Mouse (Mus musculus) forebrain, embryonic 14.5 days (tissue): ENCODE measurements around the gene Midn. TPM values are rescaled to one million over a fixed set of nuclear protein-coding genes. Genes with fewer than 3 reads are reported as not detected.

Experiments used
- ATAC-seq: fragments of 200-750 bp; cut with Nextera tagmentation; 2 replicates; pipeline ENCODE4 v1.8.0; 2017; ENCODE audit warnings: mild to moderate bottlenecking, moderate library complexity
- DNase-seq: peaks from one replicate; pipeline ENCODE4 v3.0.0-alpha.2; 2015; ENCODE audit warnings: low spot score
- H3K27ac ChIP-seq: fragments of 300-500 bp; sonication (generic); 2 replicates; pipeline ENCODE4 v1.5.1; 2014; ENCODE audit warnings: low read depth, mild to moderate bottlenecking, control low read depth, low read length, moderate library complexity
- H3K27me3 ChIP-seq: fragments of 300-500 bp; sonication (generic); replicated peaks from 2 replicates; pipeline ENCODE4 v1.6.1; 2014; ENCODE audit warnings: low read length, control low read depth, mixed read lengths; ENCODE audit not compliant: control insufficient read depth, insufficient read depth
- H3K36me3 ChIP-seq: fragments of 300-500 bp; sonication (generic); 2 replicates; pipeline ENCODE4 v1.6.1; 2014; ENCODE audit warnings: low read length, control low read depth; ENCODE audit not compliant: control insufficient read depth, insufficient read depth
- H3K4me1 ChIP-seq: fragments of 300-500 bp; sonication (generic); 2 replicates; pipeline ENCODE4 v1.6.1; 2014; ENCODE audit warnings: antibody characterized with exemption, low read length, control low read depth; ENCODE audit not compliant: control insufficient read depth, insufficient read depth
- H3K4me2 ChIP-seq: fragments of 300-500 bp; sonication (generic); 2 replicates; pipeline ENCODE4 v1.6.1; 2014; ENCODE audit warnings: mild to moderate bottlenecking, control low read depth, low read length
- H3K4me3 ChIP-seq: fragments of 300-500 bp; sonication (generic); 2 replicates; pipeline ENCODE4 v1.5.1; 2014; ENCODE audit warnings: low read depth, low read length, control low read depth
- H3K9ac ChIP-seq: fragments of 300-500 bp; sonication (generic); 2 replicates; pipeline ENCODE4 v1.6.1; 2014; ENCODE audit warnings: mild to moderate bottlenecking, low read length, control low read depth, moderate library complexity
- H3K9me3 ChIP-seq: fragments of 300-500 bp; sonication (generic); replicated peaks from 2 replicates; pipeline ENCODE4 v1.6.1; 2016; ENCODE audit warnings: low read length, control low read depth, mixed read lengths; ENCODE audit not compliant: control insufficient read depth
- WGBS: fragments of 180-500 bp; shearing (Covaris S2); extraction: QIAGEN DNeasy Blood & Tissue Kit; methylation state at CpG from one replicate; pipeline ENCODE4 v1.1.7; 2014; 5-methylcytosine and 5-hydroxymethylcytosine counted together
- polyA plus RNA-seq: library from polyadenylated mRNA; unstranded; fragments of >200 nt; fragmentation: Nextera tagmentation; extraction: Ambion mirVana; gene quantifications from 2 replicates; pipeline ENCODE4 v1.2.1, GENCODE M21; 2014

Gene Midn
- polyA plus RNA-seq, 1 experiment from 2014 or later, result 67.0 TPM

DNA sequence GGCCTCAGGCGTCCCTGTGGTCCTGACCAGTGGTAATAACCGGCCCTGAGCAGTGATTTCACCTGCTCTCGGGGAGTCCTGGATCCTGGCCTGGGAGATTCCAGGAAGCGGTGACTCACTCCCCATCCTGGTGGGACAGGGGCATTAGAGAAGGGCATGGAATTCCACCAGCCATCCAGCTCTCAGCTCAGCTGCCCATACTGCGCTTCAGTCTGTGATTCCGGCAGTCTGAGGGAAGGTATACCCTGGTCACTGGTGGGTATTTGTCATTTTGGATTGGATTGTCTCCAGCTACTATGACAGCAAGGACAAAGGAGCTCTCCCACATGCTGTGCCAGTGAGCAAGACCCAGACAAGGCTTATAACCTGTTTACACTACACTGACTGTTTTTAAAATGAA lies 40.4 kb upstream of the Midn start:
- DNase-seq (no peak), ATAC-seq (no peak)
- Histone ChIP-seq H3K27ac (no peak overlapping the region), H3K4me1 (0 out of 2 replicates have a peak, but pooled peaks cover 1% of the 10 kb centered on the region), H3K4me2 (no peak overlapping the region), H3K4me3 (no peak overlapping the region), H3K9ac (no peak overlapping the region), H3K36me3 (no peaks in the 10 kb centered on the region), H3K9me3 (no peaks in the 10 kb centered on the region), H3K27me3 (no peaks in the 10 kb centered on the region)
- 70% methylated on average over 6 of the region's 6 CpGs for WGBS

DNA sequence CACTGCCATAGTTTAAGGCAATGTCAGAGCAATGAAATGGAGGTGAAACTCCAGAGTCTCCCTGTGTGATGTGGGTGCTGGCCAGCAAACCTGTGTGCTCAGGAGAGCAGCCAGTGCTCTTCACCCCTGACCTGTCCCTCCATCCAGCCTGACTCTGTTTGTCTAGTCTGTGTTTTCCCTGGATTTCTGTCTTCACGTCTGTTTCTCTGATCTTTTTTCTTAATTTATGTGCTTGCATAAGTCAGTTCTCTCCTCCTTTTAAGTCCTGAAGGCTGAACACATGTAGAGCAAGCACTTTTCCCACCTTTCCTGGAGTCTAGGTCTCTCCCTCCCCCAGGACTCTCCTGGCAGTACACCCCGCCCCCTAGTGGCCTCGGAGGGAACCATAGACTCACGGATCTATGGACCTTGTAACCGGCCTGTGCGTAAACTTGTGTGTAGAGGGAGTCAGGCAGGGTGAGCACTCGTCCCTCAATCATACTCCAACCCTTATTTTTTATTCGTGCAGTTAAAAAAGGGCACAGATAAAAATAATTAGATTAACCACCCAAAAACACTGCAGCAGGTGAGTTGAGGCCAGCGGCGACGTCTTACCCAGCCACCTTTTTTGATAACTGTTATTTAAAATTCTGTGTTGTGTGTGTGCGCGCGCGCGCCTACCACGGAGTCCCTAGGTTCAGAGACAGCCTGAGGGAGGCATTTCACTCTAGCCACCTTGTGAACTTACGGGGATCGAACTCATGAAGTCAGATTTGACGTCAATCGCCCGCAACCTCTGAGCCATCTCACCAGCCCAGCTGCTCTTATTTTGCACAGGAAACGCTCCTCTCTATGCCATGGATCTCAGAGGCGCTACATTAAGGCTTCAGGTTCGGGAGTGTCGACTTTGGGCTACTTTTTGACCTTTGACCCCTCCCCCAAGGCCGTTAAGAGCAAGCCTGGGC lies 33.5 kb upstream of the Midn start:
- H3K9ac ChIP-seq, result 0 out of 2 replicates have a peak overlapping the region, but pooled peaks have one; percentile 22
- 3% methylated on average over 27 of the region's 27 CpGs for WGBS
- ATAC-seq, result peak; percentile 54

DNA sequence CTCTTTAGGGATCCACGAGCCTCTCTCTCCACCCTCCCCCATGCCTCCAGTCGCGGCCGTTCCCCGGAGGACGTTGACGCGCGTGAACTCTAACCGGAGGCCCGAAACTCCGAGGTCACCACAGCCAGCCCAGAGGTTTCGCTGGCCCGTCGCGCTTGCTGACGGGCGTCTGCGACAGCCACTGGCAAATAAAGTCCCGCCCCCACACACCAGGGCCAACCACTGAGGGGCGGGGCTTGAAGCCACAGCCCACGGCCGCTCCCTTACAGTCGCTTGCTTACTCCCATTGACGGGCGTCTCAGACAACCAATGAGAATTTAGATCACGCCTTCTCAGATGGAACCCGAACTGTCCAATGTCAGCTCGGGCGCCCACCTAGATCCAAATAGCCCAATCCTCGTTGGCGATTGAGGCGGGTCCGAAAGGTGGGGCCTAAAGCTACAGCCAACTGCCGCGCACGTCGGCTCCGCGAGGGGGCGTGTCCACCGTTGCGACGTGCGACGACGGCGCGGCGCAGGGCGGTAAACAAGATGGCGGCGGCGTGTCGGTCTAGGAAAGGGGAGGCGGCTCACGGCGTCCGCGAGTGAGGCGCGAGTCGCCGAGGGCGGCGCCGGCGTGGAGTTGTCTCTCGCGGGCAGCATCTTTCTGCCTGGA lies 32.7 kb upstream of the Midn start, which contains the start of gene Stk11:
Stk11 (plus strand) TSS at position 514 of the 654 bp plus-strand sequence.
- peak; percentile 100 for DNase-seq
- H3K4me2 ChIP-seq, result peak within 1 kb of the TSS; percentile 97
- peaks cover 24% of the 10 kb centered on the region for H3K4me1 ChIP-seq
- ATAC-seq, result peak; percentile 98
- H3K9me3 ChIP-seq, result no peaks in the 10 kb centered on the region
- H3K9ac ChIP-seq, result peak within 1 kb of the TSS; percentile 85
- H3K4me3 ChIP-seq, result peak within 1 kb of the TSS; percentile 96
- H3K27ac ChIP-seq, result peak within 1 kb of the TSS; percentile 74
- H3K36me3 ChIP-seq, result peaks cover 12% of the 10 kb centered on the region; the same call in 1 of the 2 replicates
- under 1% methylated on average over 63 of the region's 70 CpGs for WGBS
- no peaks in the 10 kb centered on the region for H3K27me3 ChIP-seq

More for the DNA sequence above, 33.5 kb upstream of the Midn start:
- Histone ChIP-seq H3K4me3 (peak overlapping the region; percentile 96), H3K4me1 (peaks cover 24% of the 10 kb centered on the region), H3K27me3 (no peaks in the 10 kb centered on the region), H3K27ac (peak overlapping the region; percentile 15; the same call in 1 of the 2 replicates), H3K9me3 (no peaks in the 10 kb centered on the region), H3K36me3 (peaks cover 5% of the 10 kb centered on the region; the same call in 1 of the 2 replicates), H3K4me2 (peak overlapping the region; percentile 52)
- DNase-seq, result peak; percentile 94

DNA sequence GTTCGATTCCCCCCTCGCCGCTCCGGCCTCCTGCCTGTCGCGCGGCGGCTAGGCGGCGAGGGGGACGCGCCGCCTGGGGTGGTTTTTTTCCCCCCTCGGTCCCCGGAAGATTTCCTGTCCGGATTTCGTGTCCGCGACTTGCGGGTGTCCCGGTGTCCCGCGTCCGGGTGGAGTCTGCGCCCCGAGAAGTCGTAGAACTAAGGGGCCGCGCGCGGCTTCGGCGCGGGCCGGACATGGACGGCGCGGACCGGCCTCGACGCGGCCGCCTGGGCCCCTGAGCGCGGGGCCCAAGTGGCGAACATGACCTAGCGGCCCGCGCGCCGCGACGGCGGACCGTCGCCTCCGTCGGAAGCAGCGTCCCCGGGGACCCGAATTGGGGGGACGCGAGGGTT lies 32.1 kb upstream of the Midn start:
- 0% methylated on average over 51 of the region's 63 CpGs for WGBS
- H3K9ac ChIP-seq, result peak overlapping the region; percentile 85
- DNase-seq (no peak), ATAC-seq (no peak)
- H3K4me2 ChIP-seq, result peak overlapping the region; percentile 97
- H3K9me3 ChIP-seq, result no peaks in the 10 kb centered on the region
- peaks cover 14% of the 10 kb centered on the region; the same call in 1 of the 2 replicates for H3K36me3 ChIP-seq
- H3K4me3 ChIP-seq, result peak overlapping the region; percentile 96
- peaks cover 24% of the 10 kb centered on the region for H3K4me1 ChIP-seq
- peak overlapping the region; percentile 74 for H3K27ac ChIP-seq
- H3K27me3 ChIP-seq, result no peaks in the 10 kb centered on the region

DNA sequence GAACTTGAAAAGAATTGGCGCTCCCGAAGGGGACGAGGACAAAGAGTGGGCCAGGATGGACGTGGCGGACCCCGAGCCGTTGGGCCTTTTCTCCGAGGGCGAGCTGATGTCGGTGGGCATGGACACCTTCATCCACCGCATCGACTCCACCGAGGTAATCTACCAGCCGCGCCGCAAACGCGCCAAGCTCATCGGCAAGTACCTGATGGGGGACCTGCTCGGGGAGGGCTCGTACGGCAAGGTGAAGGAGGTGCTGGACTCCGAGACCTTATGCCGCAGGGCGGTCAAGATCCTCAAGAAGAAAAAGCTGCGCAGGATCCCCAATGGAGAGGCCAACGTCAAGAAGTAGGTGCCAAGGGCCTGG lies 31.5 kb upstream of the Midn start:
- H3K27ac ChIP-seq, result 0 out of 2 replicates have a peak overlapping the region, but pooled peaks have one; percentile 74
- WGBS, result 0% methylated on average over 27 of the region's 27 CpGs
- no peak for DNase-seq

DNA sequence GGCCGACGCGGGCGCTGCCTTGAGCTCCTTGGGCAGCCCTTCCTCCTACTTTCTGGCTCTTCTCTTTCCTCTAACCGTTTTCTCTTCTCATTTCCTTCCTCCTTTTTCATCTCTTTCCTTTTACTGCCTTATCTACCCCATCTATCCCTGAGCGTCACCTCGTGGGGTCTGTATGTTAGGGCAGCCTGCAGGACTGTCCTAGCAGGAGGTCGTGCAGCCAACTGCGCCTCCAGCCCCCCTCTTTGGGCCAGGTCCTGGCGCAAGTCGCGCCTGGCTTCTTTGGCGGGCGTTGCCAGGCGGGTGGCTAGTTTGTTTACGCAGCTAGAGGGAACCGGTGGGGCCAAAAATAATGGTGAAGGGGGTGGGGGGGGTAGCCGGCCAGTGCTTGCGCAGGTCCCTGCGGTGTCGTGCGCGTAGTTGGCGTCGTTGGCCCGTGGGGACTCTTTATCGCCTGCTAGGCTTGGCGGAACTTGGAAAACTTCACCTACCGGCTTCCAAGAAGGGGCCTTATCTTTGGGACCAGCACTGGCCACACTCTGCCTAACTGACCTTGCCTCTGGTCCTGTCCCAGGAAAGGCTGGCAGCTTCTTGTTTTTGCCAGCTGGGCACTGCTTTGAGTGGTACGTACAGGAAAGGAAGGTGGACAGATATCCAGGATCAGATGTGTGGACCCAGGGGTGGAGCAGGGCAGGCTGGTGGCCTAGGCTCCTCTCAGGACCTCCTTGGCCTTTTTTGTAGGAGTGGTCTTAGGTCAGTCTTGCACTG lies 31.0 kb upstream of the Midn start:
- 5% methylated on average over 30 of the region's 30 CpGs for WGBS
- no peak for DNase-seq
- peaks cover 20% of the 10 kb centered on the region; the same call in 1 of the 2 replicates for H3K36me3 ChIP-seq
- peak overlapping the region; percentile 85 for H3K9ac ChIP-seq
- H3K9me3 ChIP-seq, result no peaks in the 10 kb centered on the region
- 0 out of 2 replicates have a peak overlapping the region, but pooled peaks have one; percentile 44 for H3K27ac ChIP-seq
- peak overlapping the region; percentile 97 for H3K4me2 ChIP-seq
- no peak for ATAC-seq
- H3K4me3 ChIP-seq, result peak overlapping the region; percentile 96
- peaks cover 24% of the 10 kb centered on the region for H3K4me1 ChIP-seq
- no peaks in the 10 kb centered on the region for H3K27me3 ChIP-seq

More for the DNA sequence above, 31.5 kb upstream of the Midn start:
- Histone ChIP-seq H3K4me2 (peak overlapping the region; percentile 97), H3K4me1 (peaks cover 24% of the 10 kb centered on the region), H3K9me3 (no peaks in the 10 kb centered on the region), H3K36me3 (peaks cover 17% of the 10 kb centered on the region; the same call in 1 of the 2 replicates), H3K4me3 (peak overlapping the region; percentile 96), H3K9ac (peak overlapping the region; percentile 85), H3K27me3 (no peaks in the 10 kb centered on the region)
- ATAC-seq, result no peak

DNA sequence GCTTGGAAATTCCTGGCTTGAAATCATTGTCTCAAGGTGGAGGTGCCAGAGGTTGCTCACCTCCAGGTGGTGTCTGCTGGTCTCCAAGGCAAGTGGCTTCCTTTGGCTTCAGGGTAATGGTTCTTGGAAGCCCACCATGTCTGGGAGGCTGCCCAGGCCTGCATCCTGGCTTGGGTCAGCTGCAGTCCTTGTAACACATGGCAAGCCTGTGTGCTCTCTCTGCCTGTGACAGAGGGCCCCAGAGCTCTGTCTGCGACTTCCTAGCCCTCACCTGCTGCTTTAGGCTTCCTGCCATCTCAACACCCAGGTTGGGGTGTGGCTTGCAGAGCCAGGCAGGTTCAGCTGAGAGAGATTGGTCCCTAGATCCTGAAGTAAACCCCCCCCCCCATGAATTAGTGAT lies 30.3 kb upstream of the Midn start:
- Histone ChIP-seq H3K4me3 (peak overlapping the region; percentile 96), H3K36me3 (peaks cover 20% of the 10 kb centered on the region; the same call in 1 of the 2 replicates), H3K27ac (no peak overlapping the region; the same call in 1 of the 2 replicates), H3K9me3 (no peaks in the 10 kb centered on the region), H3K4me2 (peak overlapping the region; percentile 97), H3K27me3 (no peaks in the 10 kb centered on the region), H3K4me1 (peaks cover 24% of the 10 kb centered on the region), H3K9ac (peak overlapping the region; percentile 85)
- 50% methylated on average over 1 of the region's 1 CpGs for WGBS
- ATAC-seq, result no peak
- DNase-seq, result no peak

DNA sequence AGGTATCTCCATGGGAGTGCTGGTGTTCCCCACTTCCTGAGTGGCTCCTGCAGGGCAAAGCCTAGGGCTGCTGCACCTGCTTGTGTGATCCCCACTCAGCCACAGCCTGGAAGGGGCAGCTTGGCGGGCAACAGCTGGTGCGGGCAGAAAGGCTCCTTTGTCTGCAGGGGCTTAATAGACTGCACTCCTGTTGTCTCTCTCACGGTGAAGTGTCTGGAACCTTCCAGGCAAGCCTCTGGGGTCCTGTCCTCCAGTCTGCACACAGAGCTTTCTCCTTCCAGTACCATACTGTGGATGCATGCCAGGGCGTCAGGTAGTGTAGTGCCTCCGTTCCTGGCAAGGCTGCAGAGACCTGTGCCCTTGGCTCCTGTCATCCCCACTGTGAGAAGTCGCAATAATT lies 29.5 kb upstream of the Midn start:
- H3K36me3 ChIP-seq, result peaks cover 24% of the 10 kb centered on the region; the same call in 1 of the 2 replicates

More for the DNA sequence above, 29.5 kb upstream of the Midn start:
- Histone ChIP-seq H3K4me3 (peak overlapping the region; percentile 4; the same call in 1 of the 2 replicates), H3K9ac (peak overlapping the region; percentile 85), H3K27ac (peak overlapping the region; percentile 44; the same call in 1 of the 2 replicates), H3K9me3 (no peaks in the 10 kb centered on the region), H3K4me2 (peak overlapping the region; percentile 97), H3K27me3 (no peaks in the 10 kb centered on the region), H3K4me1 (peaks cover 24% of the 10 kb centered on the region)
- ATAC-seq, result no peak
- WGBS, result 38% methylated on average over 6 of the region's 6 CpGs
- no peak for DNase-seq
